Mouse (Mus musculus) retina, postnatal 7 days (tissue): ENCODE data around the gene Itfg1.
A peak's percentile ranks its signal among the peaks of the same experiment; 100 is the strongest.

ENCODE experiments used
- DNase-seq: peaks from one replicate; pipeline ENCODE4 v3.0.0-alpha.2; 2012; ENCODE audit warnings: low read depth, low spot score

Itfg1 gene

GRCm38 (mm10) chr8:85730545-85730944 lies 110.2 kb downstream of the Itfg1 start:
- DNase-seq = no peak

- DNase-seq = no peak
Observed at GRCm38 (mm10) chr8:85717271-85717670, 123.5 kb downstream of the Itfg1 start.

- DNase-seq = no peak
Observed at GRCm38 (mm10) chr8:85716696-85717095, 124.0 kb downstream of the Itfg1 start.

GRCm38 (mm10) chr8:85706988-85707387 lies 133.7 kb downstream of the Itfg1 start:
- DNase-seq = no peak

- peak; percentile 75 for DNase-seq
Observed at GRCm38 (mm10) chr8:85700751-85701351, 139.9 kb downstream of the Itfg1 start, which contains the start of gene Neto2. Gene Neto2, minus strand, starts transcription at chr8:85700924.

- peak; percentile 71 for DNase-seq
Observed at GRCm38 (mm10) chr8:85700101-85700750, 140.5 kb downstream of the Itfg1 start.

- peak; percentile 63 for DNase-seq
Observed at GRCm38 (mm10) chr8:85699051-85699450, 141.7 kb downstream of the Itfg1 start.
